Mouse (Mus musculus) forebrain, embryonic 13.5 days (tissue): ENCODE measurements around the gene Ptpro. TPM values are rescaled to one million over a fixed set of nuclear protein-coding genes. Genes with fewer than 3 reads are reported as not detected.

Experiments used
- ATAC-seq: fragments of 200-750 bp; cut with Nextera tagmentation; 2 replicates; pipeline ENCODE4 v1.8.0; 2017
- H3K27ac ChIP-seq: fragments of 300-500 bp; sonication (generic); 2 replicates; pipeline ENCODE4 v1.5.1; 2015; ENCODE audit warnings: inconsistent platforms, mild to moderate bottlenecking, moderate library complexity
- H3K27me3 ChIP-seq: fragments of 300-500 bp; sonication (generic); 2 replicates; pipeline ENCODE4 v1.6.1; 2015; ENCODE audit warnings: mild to moderate bottlenecking, inconsistent platforms
- H3K36me3 ChIP-seq: fragments of 300-500 bp; sonication (generic); 2 replicates; pipeline ENCODE4 v1.6.1; 2015; ENCODE audit warnings: mild to moderate bottlenecking, inconsistent platforms; ENCODE audit not compliant: poor library complexity, severe bottlenecking
- H3K4me1 ChIP-seq: fragments of 300-500 bp; sonication (generic); 2 replicates; pipeline ENCODE4 v1.6.1; 2015; ENCODE audit warnings: inconsistent platforms
- H3K4me2 ChIP-seq: fragments of 300-500 bp; sonication (generic); 2 replicates; pipeline ENCODE4 v1.6.1; 2015; ENCODE audit warnings: inconsistent platforms, mild to moderate bottlenecking, moderate library complexity
- H3K4me3 ChIP-seq: fragments of 300-500 bp; sonication (generic); 2 replicates; pipeline ENCODE4 v1.5.1; 2015; ENCODE audit warnings: mild to moderate bottlenecking, inconsistent platforms
- H3K9ac ChIP-seq: fragments of 300-500 bp; sonication (generic); 2 replicates; pipeline ENCODE4 v1.6.1; 2015; ENCODE audit warnings: mild to moderate bottlenecking, inconsistent platforms
- H3K9me3 ChIP-seq: fragments of 300-500 bp; sonication (generic); replicated peaks from 2 replicates; pipeline ENCODE4 v1.6.1; 2016; ENCODE audit warnings: inconsistent platforms
- WGBS: fragments of 180-500 bp; shearing (Covaris S2); methylation state at CpG from one replicate; pipeline ENCODE4 v1.1.7; 2015; 5-methylcytosine and 5-hydroxymethylcytosine counted together
- polyA plus RNA-seq: library from polyadenylated mRNA; unstranded; fragments of >200 nt; fragmentation: Nextera tagmentation; extraction: Ambion mirVana; gene quantifications from 2 replicates; pipeline ENCODE4 v1.2.1, GENCODE M21; 2015

Gene Ptpro
- 29.5 and 30.6 TPM in 2 replicates for polyA plus RNA-seq

DNA sequence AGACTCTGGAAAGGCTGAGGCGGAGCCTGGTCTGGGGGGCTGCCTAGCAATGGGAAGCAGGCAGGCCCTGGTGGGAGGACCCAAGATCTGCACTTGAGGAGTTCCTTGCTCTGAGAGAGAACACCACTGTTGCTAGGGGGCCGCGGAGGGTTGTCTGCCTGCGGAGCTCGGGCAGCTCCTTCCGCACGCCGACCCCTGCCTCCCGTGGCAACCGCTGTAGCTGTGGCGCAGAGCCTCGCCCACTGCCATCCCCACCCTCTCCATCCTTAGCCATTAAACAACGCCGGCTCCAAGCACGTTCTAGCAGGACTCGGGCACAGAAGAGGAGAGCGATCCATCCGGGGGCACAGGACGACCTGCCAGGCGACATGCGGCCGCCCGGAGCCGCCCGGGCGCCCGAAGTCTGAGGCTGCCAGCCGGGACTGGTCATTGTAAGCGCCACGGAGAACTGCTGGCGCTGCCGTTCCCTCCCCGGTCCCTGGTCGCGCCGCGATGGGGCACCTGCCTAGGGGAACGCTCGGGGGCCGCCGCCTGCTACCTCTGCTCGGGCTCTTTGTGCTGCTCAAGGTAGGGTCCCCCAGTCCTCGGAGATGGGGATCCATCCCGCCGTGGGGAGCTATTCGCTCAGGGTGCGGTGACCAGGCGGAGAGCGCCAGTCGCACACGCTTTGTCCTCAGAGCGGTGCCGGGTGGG lies at the start of gene Ptpro:
Gene Ptpro (plus strand): TSS at position 126 of the 693 bp plus-strand sequence.
- peak; percentile 94 for ATAC-seq
- Histone ChIP-seq H3K27me3 (no peaks in the 10 kb centered on the region), H3K4me2 (peak within 1 kb of the TSS; percentile 84), H3K4me3 (peak within 1 kb of the TSS; percentile 61), H3K9me3 (no peaks in the 10 kb centered on the region; the same call in 1 of the 2 replicates), H3K27ac (peak within 1 kb of the TSS; percentile 92), H3K36me3 (no peaks in the 10 kb centered on the region), H3K4me1 (no peaks in the 10 kb centered on the region), H3K9ac (peak within 1 kb of the TSS; percentile 91)
- WGBS = under 1% methylated on average over 52 of the region's 53 CpGs

DNA sequence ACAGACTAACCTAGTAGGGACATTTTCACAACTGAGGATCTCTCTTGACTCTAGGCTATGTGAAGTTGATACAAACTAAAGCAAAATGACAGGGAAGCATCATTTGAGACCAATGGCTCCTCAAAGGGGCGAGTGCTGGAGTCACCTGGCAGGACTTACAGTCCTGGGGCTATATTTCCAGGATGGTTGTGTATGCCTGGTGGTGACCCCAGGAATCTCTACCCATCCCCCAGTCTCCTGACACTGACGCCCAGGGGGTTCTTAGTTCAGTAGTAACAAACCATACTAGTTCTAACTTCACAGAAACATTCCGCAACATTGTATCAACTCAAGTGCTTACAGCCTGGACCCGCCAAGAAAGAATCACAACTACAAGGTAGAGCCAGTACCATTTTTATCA lies 49.5 kb upstream of the Ptpro start:
- WGBS = 88% methylated on average over 4 of the region's 4 CpGs
- Histone ChIP-seq H3K9me3 (no peaks in the 10 kb centered on the region), H3K36me3 (no peaks in the 10 kb centered on the region), H3K27ac (no peak overlapping the region), H3K27me3 (no peaks in the 10 kb centered on the region), H3K4me2 (no peak overlapping the region), H3K9ac (no peak overlapping the region), H3K4me1 (no peaks in the 10 kb centered on the region), H3K4me3 (no peak overlapping the region)
- no peak for ATAC-seq

DNA sequence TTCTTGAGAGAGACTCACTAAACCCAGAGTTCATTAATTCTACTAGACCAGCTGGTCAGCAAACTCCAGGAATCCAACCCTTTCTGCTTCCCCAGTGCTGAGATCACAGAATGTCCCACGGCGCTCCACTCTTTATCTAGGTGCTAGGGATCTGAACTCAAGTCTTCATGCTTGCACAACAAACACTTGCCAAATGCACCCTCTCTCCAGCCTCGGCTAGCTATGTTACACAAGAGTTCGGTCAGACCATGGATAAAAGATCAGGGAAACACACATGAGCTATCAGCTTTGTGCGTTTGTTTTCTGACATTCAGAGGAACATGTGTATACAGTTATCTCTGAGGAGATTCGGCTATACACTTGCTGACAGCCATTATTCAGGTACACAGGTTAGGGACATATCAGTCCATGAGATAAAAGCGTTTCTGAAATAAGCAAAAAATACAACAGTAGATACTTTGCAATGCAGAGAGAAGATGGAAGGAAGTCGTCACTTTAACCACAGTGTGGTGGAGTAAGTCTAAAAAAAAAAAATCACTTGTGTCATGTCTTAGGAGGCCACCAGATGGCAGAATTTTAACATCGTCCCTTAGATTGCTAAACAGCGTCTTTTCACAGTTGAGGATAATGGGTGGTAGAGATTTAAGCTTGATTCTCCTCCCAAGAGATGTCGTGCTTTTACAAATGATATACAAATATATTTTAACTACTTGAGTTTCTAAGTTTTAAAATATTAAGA lies 46.3 kb upstream of the Ptpro start:
- Histone ChIP-seq H3K9ac (no peak overlapping the region), H3K9me3 (no peaks in the 10 kb centered on the region), H3K27ac (no peak overlapping the region), H3K27me3 (no peaks in the 10 kb centered on the region), H3K4me2 (no peak overlapping the region), H3K36me3 (no peaks in the 10 kb centered on the region), H3K4me1 (no peaks in the 10 kb centered on the region), H3K4me3 (no peak overlapping the region)
- ATAC-seq = peak; percentile 58
- WGBS = 57% methylated on average over 11 of the region's 11 CpGs

DNA sequence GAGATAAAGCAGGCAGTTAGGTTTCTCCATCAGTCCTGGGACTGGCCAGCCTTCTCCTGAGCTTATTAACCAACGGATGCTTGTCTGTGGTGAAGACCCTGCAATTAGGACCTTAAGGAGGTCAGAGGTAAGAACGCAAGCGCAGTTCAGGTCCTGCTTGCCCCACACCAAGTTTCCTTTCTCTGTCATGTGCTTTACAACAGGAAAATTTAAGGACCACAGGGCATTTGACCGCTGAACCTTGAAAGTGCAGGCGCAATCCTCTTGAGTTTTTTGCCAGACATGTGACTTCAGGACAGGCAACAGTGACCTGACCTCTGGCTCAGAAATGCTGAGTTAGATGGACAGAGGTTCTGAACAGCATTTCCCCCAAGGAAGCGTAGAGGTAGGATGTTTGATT lies 45.0 kb upstream of the Ptpro start:
- ATAC-seq = no peak
- no peaks in the 10 kb centered on the region for H3K4me1 ChIP-seq
- no peaks in the 10 kb centered on the region for H3K27me3 ChIP-seq
- no peaks in the 10 kb centered on the region for H3K36me3 ChIP-seq
- no peak overlapping the region for H3K27ac ChIP-seq
- no peak overlapping the region for H3K9ac ChIP-seq
- H3K4me3 ChIP-seq = no peak overlapping the region
- no peak overlapping the region for H3K4me2 ChIP-seq
- WGBS = 93% methylated on average over 6 of the region's 6 CpGs
- H3K9me3 ChIP-seq = no peaks in the 10 kb centered on the region

DNA sequence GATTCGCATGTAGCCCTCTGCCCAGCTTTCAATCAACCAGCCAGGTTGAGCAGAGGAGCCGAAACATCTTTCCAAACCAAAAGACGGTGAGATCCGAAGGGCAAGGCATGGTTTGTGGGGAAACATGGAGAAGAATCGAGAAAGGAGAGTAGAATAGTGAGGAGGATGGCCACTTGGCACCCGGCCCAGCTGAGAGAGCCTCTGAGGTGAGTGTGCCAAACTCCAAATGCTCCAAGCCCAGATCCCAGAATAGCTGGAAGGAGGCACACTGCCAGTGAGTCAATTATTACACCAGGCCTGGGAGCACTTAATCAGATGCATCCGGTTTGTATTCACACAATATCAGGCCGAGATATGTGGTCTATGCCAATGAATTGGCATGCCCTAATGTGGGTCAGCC lies 42.1 kb upstream of the Ptpro start:
- H3K4me3 ChIP-seq = no peak overlapping the region
- no peaks in the 10 kb centered on the region for H3K27me3 ChIP-seq
- H3K4me2 ChIP-seq = no peak overlapping the region
- ATAC-seq = peak; percentile 39; the same call in 1 of the 2 replicates
- WGBS = 80% methylated on average over 8 of the region's 8 CpGs
- no peaks in the 10 kb centered on the region for H3K36me3 ChIP-seq
- no peaks in the 10 kb centered on the region for H3K9me3 ChIP-seq
- no peak overlapping the region for H3K9ac ChIP-seq
- no peaks in the 10 kb centered on the region for H3K4me1 ChIP-seq
- no peak overlapping the region for H3K27ac ChIP-seq

DNA sequence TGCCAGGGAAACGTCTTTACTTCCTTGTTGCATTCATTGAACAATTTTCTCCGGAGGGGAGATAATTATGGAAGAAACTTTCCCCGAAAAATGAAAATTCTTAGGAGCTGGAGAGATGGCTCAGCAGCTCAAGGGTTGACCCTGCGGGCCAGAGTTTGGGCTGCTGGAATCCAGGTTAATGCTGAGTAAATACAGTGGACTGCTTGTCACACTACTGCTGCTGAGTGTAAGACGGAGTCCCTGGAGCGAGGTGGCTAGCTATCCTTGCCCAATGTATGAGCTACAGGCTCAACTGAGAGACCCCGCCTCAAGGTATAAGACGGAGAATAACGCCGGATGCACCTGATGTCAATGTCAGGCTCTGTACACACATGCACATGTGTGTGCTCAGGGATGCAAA lies 41.1 kb upstream of the Ptpro start:
- 93% methylated on average over 10 of the region's 10 CpGs for WGBS
- H3K4me3 ChIP-seq = no peak overlapping the region
- no peak for ATAC-seq

DNA sequence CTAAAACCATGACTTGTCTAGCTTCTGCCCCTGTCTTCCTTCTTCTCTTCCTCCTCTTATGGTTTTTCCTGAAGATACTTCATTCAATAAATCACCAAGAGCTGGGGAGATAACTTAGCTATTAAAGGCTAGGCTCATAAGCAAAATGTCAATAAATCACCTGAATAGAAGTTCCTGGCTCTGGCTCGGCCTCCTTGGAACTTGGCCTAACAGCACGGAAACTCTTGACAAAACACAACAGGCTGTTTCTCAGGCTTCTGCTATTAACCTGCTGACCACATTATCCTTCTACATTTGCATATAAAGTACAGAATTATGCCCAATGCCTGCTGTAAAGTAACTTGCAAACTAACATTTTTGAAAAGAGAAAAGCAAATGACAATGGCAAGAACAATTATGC lies 40.7 kb upstream of the Ptpro start:
- H3K9me3 ChIP-seq = no peaks in the 10 kb centered on the region
- H3K27me3 ChIP-seq = no peaks in the 10 kb centered on the region
- 88% methylated on average over 2 of the region's 2 CpGs for WGBS
- H3K36me3 ChIP-seq = no peaks in the 10 kb centered on the region
- H3K9ac ChIP-seq = no peak overlapping the region
- no peak overlapping the region for H3K27ac ChIP-seq
- no peak for ATAC-seq
- H3K4me2 ChIP-seq = no peak overlapping the region
- no peak overlapping the region for H3K4me3 ChIP-seq
- H3K4me1 ChIP-seq = no peaks in the 10 kb centered on the region

More for the DNA sequence above, 41.1 kb upstream of the Ptpro start:
- Histone ChIP-seq H3K9ac (no peak overlapping the region), H3K36me3 (no peaks in the 10 kb centered on the region), H3K27me3 (no peaks in the 10 kb centered on the region), H3K27ac (no peak overlapping the region), H3K4me1 (no peaks in the 10 kb centered on the region), H3K9me3 (no peaks in the 10 kb centered on the region), H3K4me2 (no peak overlapping the region)

DNA sequence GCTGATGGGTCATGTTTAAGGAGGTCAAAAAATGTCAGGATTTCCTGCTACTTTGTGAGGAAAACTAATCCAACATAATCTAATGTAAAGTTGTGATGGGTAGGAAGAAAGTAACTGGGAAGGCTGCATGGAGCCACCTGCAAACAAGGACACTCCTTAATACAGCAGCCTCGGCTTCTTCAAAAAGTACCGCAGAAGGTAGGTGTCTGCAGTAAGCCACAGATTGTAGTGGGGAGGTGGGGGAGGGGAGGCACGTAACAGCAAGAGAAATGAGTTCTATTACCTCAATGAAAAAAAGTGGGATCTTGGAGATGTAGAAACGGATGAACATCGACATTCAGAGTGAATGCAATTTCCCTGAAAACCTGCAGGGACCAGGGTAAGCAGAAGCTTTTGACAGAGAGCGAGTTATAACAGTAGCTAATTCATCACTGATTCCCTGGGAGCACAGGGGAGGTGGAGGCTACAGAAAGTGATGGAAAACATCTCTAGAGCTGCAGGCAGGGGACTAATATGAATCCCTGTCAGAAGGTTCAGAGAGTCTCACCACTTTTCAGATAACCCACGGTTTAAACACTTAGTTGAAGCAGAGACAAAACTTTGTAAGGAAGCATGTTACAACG lies 34.2 kb upstream of the Ptpro start:
- no peak for ATAC-seq
- no peak overlapping the region for H3K9ac ChIP-seq
- WGBS = 86% methylated on average over 8 of the region's 8 CpGs

DNA sequence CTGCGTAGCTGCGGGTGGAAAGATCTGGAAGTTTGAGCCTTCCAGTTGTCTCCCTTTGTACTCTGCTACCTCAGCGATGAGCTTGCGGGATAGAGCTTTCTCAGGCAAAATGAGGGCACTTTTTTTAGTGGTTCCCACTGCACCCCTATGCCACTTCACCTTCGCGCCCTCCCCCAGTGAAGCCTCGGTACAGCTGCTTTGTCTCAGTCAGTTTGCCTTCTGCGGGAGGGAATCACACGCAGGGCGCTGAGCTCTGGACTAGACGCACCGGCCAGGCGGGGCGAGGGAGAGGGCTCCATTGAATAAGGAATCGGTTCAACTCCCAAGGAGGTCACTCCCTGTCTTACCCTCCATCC lies 746 bp downstream of the Ptpro start:
- no peaks in the 10 kb centered on the region for H3K4me1 ChIP-seq
- peak overlapping the region; percentile 84 for H3K4me2 ChIP-seq
- no peaks in the 10 kb centered on the region; the same call in 1 of the 2 replicates for H3K9me3 ChIP-seq
- H3K9ac ChIP-seq = peak overlapping the region; percentile 91
- peak; percentile 57 for ATAC-seq
- H3K4me3 ChIP-seq = peak overlapping the region; percentile 61
- H3K27ac ChIP-seq = peak overlapping the region; percentile 92
- no peaks in the 10 kb centered on the region for H3K27me3 ChIP-seq
- WGBS = 0% methylated on average over 15 of the region's 15 CpGs
- H3K36me3 ChIP-seq = no peaks in the 10 kb centered on the region

More for the DNA sequence above, 34.2 kb upstream of the Ptpro start:
- Histone ChIP-seq H3K27ac (no peak overlapping the region), H3K36me3 (no peaks in the 10 kb centered on the region), H3K4me1 (no peaks in the 10 kb centered on the region), H3K27me3 (no peaks in the 10 kb centered on the region), H3K4me3 (no peak overlapping the region), H3K4me2 (no peak overlapping the region), H3K9me3 (no peaks in the 10 kb centered on the region)

DNA sequence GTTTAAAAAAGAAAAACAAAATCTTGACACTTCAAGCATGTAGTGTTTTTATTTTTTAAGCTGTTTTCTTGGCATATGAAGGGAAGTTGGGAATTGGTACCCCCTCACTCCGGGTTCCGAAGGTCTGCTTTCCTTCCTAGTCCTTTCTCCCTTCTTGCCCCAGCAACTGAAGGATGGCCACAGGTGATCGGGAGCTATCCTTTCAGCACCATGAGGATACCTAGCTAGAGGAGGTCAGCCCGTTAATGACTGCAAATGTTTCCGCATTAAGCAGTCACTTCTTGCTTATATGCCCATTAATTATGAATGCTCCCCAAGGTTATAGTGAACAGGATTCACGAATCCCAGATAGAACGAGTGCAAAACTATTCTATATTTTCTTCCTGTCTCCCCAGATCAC lies 1.3 kb downstream of the Ptpro start:
- Histone ChIP-seq H3K4me3 (peak overlapping the region; percentile 61), H3K9me3 (no peaks in the 10 kb centered on the region; the same call in 1 of the 2 replicates), H3K27me3 (no peaks in the 10 kb centered on the region), H3K36me3 (no peaks in the 10 kb centered on the region), H3K4me2 (peak overlapping the region; percentile 84), H3K4me1 (no peaks in the 10 kb centered on the region), H3K9ac (peak overlapping the region; percentile 91), H3K27ac (no peak overlapping the region)
- WGBS = 14% methylated on average over 7 of the region's 7 CpGs
- ATAC-seq = no peak

DNA sequence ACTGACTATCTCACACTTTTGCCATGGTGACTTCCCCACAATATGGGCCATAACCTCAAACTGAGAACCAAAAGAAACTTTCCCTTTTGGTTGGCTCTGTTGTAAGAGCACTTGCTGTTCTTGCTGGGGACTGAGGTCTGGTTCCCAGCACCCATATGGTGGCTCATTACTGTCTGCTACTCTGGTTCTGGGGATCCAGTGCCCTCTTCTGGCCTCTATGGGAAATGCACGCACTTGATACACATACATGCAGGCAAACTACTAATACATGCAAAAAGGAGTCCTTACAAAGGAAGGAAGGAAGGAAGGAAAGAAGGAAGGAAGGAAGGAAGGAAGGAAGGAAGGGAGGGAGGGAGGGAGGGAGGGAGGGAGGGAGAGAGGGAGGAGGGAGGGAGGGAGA lies 8.9 kb downstream of the Ptpro start:
- H3K27me3 ChIP-seq = no peaks in the 10 kb centered on the region
- ATAC-seq = no peak
- WGBS = 79% methylated on average over 1 of the region's 1 CpGs
- H3K9me3 ChIP-seq = peaks cover 4% of the 10 kb centered on the region
- no peak overlapping the region for H3K4me3 ChIP-seq
- no peak overlapping the region for H3K9ac ChIP-seq
- peaks cover 9% of the 10 kb centered on the region for H3K4me1 ChIP-seq
- no peaks in the 10 kb centered on the region; the same call in 1 of the 2 replicates for H3K36me3 ChIP-seq
- H3K27ac ChIP-seq = no peak overlapping the region
- H3K4me2 ChIP-seq = no peak overlapping the region

DNA sequence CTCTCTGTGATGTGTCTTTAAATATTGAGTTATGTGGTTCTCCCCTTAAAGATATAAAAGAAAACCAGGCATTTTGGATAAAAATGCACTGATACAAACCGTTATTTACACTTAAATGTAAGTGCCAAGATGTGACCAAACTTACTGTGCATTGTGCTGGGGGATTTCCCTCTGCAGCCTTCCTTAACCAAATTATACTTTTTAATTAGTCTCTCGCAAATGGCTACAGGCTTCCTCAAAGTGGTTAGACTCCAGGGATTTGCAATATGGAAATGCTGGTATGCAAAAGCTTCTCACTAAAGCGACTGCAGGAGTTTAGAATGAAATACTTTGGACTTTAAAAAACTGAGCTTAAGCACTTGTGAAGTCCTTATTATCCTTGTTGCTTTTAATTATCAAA lies 10.0 kb downstream of the Ptpro start:
- no peak overlapping the region for H3K27ac ChIP-seq
- no peak for ATAC-seq
- WGBS = 22% methylated on average over 3 of the region's 3 CpGs
- H3K4me2 ChIP-seq = no peak overlapping the region
- H3K27me3 ChIP-seq = no peaks in the 10 kb centered on the region
- no peak overlapping the region for H3K4me3 ChIP-seq
- no peaks in the 10 kb centered on the region; the same call in 1 of the 2 replicates for H3K36me3 ChIP-seq
- H3K9me3 ChIP-seq = peaks cover 4% of the 10 kb centered on the region; the same call in 1 of the 2 replicates
- no peak overlapping the region for H3K9ac ChIP-seq
- H3K4me1 ChIP-seq = peaks cover 9% of the 10 kb centered on the region
